Mouse (Mus musculus) lung, postnatal 36 days (tissue): ENCODE measurements around the gene Nkpd1.
"Not testable (repeated sequence)": the region's sequence is repeated elsewhere in the genome, so short reads cannot be mapped to it uniquely, and the experiment has no call there.

ENCODE experiments used
- DNase-seq: peaks from one replicate; pipeline ENCODE4 v3.0.0; 2022; ENCODE audit warnings: mixed read lengths

Nkpd1 gene

DNA sequence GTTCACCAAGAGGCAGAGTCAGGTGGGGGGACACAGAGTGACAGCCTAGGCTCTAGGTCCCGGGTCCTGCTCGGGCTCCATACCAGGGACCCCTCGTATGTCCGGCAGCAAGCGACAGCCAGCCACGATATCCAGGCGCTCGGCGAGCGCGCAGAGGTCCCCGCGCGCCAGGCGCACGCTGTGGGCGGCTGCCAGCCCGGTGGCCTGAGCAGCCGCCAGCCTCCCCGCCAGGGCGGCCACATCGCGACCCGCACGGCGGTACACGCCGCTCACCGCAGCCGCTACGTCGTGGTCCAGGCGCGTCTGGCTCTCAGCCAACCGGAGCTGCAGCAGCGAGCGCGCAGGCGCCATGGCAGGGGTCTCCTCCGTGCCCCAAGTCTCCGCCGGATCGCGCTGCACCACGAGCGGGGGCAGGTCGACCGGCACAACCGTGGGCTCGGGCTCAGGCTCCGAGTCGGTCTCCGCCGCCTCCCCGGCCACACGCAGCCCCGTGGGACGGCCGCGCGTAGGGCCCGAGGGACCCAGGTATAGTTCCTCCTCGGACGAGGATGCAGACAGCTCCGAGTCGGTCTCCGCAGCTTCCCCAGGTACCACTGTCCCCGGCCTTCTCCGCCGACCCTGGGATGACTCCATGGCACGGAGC is 10.5 kb upstream of the Nkpd1 start:
- DNase-seq: no peak

DNA sequence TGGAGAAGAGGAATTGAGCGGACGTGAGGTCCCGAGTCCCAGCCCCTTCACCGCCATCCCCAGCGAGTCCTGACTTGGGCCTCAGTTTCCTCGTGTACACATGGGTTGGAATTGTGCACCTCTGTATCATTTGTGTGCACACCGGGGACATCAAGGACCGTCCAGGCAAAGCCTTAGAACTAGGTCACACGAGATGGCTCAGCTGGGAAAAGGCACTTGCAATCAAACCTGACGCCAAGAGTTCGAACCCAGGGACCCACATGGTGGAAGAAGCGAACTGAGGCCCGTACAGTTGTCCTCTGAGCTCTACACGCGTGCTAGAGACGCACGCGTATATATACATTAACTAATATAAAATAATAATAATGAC is 10.0 kb upstream of the Nkpd1 start:
- no peak for DNase-seq

DNA sequence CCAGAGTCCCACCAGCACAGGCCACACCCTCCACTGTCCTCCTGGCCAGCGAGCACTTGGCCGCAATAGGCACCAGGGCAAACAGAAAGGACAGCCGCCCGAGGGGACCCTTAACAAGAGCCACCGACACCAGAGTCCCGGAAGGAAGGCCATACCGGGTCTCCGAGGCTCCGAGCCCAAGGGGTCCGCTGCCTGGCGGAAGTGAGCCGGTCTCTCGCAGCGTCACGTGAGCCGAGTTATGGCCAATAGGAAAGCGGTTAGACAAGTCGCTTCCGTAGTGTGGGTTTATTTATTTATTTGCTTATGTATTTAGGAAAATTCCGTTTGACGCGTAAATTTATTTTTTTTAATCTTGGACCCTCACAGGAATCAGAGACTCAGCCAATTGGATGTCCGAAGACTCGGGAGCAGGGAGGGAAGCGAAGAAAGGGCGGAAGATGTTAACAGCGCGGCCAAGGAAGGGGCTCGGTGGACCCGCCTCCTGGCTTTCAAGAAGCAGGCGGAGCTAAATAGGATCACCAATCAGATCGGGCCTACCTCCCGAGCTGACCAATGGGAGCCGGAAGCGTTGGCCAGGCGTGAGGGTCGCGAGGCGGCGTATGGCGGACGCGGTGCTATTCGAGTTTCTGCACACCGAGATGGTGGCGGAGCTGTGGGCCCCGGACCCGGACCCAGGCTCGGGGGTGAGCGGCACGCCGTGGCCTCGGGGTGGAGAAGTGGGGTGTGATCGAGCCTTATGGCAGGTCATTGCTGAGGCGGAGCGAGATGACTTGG is 9.3 kb upstream of the Nkpd1 start, which contains the start of the genes Bloc1s3 and Trappc6a:
Bloc1s3 (minus strand) TSS at position 218 of the 774 bp plus-strand sequence.
Trappc6a (plus strand) TSS at position 246 of the 774 bp plus-strand sequence.
- peak; percentile 96 for DNase-seq

DNA sequence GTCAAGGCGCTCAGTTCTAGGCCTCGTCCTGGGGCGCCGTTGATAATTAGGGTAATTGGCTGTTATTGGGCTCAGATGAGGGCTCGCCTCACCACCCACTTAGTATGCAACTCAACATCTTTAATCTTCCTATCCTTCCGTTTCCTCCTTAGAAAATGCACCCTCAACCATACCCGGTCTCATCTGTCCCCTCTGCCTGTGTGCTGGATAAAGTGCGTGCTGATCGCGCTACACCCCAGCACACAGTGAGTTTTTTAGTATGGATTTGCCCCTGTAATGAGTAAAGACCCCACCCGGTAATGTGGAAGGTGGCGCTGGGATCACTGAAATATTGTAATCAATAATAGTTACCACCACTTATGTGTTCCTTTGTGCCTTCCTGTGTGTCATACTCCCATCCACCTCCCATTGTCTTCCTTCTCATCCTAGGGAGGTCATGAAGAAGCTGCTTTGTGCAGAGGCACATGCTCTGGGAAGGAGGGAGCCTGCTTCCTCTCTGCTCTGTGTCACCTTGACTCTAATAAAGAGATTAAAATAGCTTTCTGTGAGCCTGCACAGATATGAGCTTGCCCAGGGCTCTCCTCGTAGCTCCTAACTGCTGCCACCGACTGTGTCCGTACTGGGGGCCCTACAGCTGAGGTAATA is 8.6 kb upstream of the Nkpd1 start:
- no peak for DNase-seq

DNA sequence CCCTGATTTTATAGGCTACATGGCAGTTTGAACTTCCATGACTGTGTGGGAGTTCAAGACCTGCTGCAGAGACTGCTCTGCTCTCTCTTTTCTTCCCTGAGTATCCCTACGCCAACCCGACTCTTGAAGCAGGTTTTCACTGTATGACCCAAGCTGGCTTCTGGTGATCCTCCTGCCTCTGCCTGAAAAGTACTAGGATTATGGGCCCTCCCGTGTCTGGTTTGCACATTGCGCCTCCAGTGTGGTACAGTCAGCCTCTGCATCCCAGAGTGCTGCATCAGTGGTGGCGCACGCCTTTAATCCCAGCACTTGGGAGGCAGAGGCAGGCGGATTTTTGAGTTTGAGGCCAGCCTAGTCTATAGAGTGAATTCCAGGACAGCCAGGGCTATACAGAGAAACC is 7.9 kb upstream of the Nkpd1 start:
- DNase-seq: no peak

DNA sequence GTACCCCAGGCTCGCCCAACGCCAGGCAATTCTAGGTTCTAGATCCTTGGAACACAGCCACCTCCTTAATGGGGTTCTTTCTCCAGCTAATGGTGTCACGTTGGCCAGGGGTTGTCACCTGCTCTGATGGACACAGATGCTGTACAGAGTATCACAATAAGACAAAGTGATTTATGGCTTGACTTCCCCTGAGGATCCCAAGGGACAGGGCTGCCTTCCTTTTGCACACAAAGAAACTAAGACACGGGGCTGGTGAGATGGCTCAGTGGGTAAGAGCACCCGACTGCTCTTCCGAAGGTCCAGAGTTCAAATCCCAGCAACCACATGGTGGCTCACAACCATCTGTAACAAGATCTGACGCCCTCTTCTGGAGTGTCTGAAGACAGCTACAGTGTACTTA is 5.7 kb upstream of the Nkpd1 start:
- DNase-seq: not testable (repeated sequence)

DNA sequence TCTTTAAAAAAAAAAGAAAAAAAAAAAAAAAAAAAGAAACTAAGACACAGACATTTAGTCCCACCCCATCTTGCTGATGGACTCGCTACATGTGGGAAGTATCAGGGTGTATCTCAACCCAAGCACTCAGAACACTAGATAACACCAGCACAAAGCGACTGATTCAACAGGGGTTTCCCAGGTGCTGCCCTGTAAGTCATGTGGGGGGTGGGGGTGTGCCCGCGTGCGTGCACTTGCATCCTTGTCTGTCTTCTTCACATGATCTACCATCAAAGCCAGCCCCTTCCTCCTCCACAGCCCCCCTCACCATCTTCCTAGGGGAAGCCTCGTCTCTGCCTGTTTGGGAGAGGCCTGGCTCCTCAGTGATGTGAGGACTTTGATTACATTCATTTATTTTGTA is 5.3 kb upstream of the Nkpd1 start:
- DNase-seq: no peak

DNA sequence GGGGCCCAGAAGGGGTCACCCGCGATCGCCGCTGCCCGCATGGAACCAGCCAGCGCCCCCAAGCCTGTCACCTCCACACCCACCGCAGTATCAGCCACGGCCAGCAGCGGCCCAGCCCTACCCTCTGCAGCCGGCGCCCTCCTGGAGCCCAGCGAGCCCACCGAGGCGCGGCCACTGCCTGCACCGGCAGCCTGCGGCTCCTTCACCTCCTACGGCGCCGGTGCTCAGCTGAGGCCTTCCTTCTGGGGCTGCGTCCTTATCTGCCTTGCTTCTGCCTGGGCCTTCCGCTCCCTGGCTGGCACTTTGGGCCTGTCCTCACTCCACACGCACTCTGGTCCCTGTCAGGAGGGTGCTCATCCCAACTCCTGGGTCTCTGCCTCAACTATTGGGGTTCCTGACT is 2.4 kb downstream of the Nkpd1 start:
- no peak for DNase-seq

DNA sequence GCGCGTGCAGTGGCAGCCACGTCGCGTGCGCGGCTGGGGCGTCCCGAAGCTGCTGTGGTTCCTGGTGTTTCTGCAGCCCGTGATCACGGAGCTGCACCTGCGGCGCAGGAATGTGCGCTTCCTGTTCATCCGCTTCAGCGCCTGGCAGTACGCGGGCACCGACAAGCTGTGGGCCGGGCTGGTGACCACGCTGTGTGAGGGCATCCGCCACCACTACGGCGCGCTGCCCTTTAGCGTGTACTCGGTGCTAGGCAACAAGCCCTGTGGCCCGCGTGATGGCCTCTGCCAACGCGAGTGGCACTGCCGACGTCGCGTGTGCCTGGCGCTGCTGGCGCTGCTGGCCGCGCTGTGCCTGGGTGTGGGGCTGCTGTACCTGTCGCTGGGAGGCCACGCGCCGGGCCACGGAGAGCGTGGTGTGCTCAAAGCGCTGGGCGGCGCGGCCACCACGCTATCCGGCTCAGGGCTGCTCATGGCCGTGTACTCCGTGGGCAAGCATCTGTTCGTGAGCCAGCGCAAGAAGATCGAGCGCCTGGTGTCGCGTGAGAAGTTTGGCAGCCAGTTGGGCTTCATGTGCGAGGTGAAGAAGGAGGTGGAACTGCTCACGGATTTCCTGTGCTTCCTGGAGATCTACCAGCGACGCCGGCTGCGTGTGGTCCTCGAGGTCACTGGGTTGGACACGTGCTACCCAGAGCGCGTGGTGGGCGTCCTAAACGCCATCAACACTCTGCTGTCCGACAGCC is 5.5 kb downstream of the Nkpd1 start:
- no peak for DNase-seq

DNA sequence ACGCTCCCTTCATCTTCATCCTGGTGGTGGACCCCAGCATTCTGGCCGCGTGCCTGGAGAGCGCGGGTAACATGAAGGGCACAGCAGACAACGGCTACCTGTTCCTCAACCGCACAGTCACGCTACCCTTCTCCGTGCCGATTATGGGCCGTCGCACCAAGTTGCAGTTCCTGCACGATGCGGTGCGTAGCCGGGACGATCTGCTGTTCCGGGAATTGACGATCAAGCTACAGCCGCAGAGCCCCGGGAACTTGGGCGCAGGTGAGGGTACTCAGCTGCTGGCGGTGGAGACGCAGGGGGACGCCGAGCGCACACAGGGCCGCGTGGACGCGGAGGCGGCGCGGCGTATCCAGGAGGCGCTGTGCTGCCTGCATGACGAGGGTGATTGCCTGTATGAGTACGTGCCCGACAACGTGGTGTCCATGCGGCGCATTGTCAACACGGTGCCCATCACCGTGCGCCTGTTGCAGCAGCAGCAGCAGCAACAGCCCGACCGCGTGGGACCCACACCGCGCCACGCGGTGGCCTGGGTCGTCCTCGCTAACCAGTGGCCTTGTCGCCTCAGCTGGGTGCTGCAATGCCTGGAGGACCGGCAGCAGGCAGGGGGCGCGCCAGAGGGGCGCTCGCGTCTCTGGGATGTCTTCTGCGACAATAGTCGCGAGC is 6.2 kb downstream of the Nkpd1 start:
- DNase-seq: peak; percentile 70

DNA sequence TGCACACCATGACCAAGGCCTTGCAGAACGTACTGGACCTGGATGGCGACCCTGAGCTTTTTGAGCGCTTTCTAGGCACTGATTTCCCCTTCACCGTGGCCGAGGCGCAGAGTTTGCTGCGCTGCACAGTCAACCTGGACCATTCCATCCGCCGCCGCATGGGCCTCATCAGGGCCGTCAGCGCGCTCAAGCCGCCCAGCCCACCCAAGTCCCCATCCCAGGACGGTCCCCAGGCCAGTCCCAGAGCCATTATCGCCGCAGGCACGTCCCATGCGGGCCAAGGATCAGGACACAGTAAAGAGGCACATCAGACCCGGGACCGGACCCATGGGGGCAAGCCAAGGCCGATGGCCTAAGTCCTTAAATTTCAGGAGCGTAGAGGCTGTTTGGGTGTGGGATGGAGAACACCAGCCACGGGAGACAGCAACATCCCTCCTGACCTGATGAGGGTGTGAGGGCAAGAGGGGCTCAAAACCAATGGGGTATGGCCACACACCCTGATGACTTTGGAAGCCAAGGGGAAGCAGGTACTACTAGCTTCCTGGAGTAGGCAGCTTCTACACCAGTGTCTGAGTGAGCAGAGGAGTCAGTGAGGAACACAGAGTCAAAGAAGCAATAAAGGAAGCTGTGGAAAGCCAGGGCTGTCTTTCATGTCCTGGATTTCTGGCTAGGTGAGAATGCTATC is 6.9 kb downstream of the Nkpd1 start:
- no peak for DNase-seq

DNA sequence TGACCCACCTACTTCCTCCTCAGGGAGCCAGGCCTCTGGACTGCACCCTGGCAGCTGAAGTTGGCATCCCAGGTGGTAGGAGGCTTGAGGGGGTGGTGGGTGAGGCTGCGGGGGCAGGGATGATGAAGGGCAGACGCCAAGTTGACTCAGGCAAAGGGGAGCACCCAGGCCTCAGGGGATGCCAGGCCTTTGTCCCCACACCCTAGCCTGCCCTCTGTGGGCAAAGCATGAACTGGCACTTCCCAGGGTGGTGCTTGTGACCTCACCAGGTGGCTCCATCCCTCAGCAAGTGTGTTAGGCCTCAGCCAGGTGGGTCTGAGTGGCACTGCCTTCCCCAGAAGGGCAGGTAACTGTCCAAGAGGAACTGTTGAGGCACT is 7.5 kb downstream of the Nkpd1 start:
- DNase-seq: no peak

DNA sequence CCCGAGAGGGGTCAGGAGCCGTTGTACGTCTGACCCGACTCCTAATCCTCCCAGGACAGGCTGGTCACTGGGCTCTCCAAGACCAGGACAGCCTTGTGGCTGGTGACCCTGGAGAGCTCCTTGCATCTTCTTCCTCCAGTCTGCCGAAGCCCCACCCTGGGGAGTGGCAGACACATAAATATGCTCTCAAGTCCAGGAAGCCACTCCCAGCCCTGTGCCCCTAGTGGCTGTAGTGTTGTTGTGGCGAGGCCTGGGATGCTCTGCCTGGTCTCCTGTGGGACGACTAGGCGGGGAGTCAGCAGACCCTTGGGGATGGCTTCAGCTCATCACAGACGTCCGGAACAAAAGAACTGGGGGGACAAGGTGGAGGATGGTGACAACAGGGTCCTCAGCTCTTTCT is 13.4 kb downstream of the Nkpd1 start:
- no peak for DNase-seq

DNA sequence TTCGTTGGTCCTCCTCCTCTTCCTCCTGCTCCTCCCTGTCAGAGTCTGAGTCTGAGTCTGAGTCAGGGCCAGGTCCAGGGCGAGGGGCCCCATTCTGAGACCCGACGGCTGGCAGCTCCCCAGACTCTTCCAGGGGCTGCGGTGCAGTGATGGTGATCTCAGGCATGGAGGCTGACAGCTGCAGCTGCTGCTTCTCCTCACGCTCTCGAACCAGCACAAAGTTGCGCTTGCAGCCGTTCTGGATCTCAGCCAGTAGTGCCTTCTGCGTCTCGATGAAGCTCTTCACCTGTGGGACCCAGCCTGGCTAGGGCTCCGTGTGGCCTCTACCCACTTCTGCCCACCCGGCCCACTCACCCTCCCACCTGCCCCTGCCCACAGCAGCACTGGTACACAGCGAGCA is 14.6 kb downstream of the Nkpd1 start:
- no peak for DNase-seq

DNA sequence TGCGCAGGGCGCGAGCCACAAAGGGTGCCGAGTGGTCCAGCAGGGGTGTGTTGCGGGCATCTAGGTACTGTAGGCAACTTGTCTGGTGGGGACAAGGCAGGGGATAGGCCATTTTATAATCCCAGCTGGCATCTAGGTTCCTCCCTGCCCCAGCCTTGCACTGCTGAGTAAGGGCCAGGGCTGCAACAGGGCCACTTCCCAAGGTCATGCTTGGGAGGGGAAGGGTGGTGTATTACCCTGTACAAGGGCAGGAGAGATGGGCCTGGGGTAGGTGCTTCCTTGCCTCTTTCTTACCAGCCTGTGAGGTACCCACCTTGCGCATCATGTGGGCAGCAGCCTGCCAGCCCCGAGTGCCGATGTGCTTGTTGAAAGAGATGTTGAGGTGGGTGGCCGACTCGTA is 17.0 kb downstream of the Nkpd1 start:
- no peak for DNase-seq

DNA sequence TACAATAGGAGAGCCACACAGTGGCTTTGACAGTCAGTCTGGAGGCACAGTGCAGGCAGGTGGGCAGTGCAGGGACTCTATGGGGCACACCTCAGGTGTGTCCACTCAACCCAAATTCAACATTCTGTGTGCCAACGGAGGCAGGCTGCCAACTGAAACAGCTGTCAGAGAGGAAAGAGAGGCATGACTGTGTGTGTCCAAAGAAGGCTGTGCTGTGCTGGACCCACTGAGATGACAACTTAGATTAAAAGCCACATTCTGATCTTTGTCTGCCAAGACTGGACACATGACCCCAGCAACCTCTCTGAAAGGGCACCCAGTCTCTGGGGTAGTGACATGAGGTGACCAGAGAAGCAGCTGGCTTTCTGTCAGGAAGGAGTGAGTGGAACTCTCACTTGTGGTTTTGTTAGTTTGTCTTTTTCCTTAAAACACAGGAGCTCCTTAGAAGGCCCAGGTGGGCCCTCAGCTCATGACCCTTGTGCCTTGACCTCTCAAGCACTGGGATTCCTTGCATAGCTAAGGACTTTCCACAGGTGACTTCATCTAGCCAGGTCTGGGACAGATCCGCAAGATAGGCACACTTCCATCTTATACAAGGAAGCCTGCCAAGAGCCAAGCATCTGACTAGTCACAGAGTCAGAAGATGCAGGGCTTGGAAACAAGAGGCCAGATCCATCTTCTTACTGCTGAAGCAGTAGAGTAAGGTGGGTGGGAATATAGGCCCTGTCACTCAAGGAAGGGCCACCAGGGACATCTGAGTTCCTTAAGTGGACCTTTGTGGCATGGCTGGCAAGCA is 23.3 kb downstream of the Nkpd1 start:
- peak; percentile 73 for DNase-seq

DNA sequence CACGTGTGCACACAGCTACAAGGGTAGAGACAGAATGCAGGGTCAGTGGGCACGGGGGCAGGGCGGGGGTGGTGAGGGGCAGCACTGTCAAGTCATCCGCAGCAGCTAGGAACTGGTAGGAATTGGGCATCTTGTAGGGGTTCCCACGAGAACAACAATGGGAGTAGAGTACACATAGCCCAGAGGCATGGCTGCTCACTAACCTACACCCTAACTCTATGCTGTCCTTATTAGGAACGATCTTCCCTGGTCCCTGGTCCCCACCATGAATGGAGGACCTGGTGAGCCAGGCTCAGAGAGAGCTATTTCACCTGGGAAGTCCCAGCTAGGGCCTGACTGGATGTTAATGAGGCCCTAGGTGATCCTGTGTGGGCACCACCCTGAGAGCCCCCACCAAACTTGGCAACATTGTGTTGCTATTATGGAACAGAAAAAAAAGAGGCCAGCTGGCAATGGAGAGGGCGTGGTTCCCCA is 24.1 kb downstream of the Nkpd1 start:
- DNase-seq: no peak

DNA sequence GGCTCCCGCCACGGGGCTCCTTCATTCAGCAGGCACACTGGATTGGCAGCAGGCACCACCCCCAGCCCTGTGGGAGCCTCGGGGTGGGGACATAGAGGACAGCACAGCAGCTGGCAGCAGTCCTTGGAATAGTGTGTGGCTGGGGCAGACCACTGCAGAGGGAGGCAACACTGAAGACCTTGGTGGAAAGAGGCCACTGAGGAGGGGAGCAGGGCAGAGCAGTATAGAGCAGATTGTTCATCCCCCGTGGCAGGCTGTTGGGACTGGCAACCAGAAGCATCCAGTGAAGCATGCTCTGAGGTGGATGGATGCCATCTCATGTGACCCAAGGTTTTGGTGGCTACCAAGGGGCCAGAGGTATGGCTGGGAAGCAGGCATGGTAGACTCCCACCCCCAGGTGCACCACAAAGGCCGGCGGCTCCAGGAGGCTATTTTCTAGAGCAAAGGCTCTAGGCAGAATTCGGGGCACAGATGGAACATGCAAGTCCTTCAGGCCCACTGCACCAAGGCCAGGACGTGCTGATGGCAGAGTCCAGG is 24.6 kb downstream of the Nkpd1 start:
- DNase-seq: peak; percentile 42

DNA sequence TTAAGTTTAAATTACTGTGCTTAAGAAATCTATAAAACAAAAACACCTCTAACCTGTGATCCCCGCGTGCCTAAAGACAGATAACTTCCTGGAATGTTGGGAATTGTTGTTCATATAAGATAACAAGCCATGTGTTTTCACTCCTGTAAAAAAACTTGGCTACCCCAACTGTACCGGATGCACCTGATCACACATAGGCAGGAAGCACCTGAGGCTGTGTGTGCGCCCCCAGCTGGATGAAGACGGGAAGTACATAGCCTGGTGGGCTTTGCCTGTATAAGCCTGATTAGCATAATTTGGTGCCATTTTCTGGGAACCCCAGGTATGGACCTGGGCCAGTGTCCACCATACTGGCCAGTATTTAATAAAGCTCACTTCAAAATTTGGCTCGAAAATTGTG is 25.9 kb downstream of the Nkpd1 start:
- peak; percentile 43 for DNase-seq

DNA sequence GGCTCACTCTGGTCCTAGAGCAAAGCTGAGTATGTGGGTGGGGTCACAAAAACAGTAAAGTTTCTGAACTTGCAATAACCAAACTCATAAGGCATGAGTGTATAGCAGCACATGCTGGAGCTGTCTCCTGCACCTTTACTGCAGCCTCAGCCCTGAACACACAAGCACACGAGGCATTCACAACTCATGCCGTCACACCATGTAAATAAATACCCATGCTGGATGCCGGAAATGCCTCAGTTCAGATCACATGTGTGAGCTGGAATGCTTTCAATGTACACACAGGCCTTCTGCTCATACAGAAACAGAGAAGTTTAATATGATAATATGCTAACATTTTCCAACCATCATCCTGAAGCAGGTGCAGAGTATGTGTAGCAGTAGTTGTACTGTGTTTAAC is 28.4 kb downstream of the Nkpd1 start:
- peak; percentile 45 for DNase-seq
